Mouse (Mus musculus): ENCODE data around the gene BC055324.
A peak's percentile ranks its signal among the peaks of the same experiment; 100 is the strongest.

BC055324 gene

DNA sequence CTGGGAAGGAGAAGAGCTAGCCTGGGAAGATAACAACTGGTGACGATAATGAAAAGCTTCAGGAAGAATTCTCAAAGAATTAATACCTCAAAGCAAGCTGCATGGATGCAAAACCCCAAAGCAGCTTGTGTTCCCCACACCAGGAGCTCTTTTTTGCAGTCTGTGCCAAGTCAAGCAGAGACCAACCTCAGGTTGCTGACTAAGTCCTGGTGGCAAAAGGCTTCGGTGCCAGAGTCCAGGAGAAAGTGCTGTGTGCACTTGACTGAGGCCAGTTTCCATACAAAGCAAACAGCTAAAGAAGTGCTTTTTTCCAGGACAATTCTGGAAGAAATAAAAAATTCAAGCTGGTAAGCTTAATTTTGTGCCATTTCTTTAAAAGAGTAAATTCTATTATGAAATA lies 41.2 kb downstream of the BC055324 start:
- no peak for DNase-seq (ENCODE audit: low spot score in 2 of 2)

DNA sequence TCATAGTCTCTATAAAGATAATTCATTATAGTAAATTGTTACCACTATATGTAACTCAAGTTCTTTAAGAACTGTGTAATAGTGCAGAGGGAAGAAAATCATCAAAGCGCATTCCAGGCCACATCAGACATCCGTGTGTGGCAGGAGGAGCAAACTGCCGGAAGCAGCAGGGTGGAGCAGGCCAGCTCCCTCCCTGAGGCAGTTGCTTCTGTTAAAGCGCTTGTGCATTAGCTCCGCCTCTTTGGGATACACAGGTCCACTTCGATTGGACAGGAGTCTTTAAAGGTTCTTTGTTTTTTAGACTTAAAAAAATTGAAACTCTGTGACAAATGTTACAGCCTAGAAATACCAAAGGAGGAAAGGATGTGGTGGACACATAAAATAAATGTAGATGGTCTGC lies 52.5 kb downstream of the BC055324 start:
- DNase-seq (ENCODE audit: low spot score in 2 of 2): no peak

GRCm38 (mm10) chr1:163934591-163934990 lies 60.0 kb downstream of the BC055324 start:
- no peak for DNase-seq (ENCODE audit: low spot score in 2 of 2)

DNA sequence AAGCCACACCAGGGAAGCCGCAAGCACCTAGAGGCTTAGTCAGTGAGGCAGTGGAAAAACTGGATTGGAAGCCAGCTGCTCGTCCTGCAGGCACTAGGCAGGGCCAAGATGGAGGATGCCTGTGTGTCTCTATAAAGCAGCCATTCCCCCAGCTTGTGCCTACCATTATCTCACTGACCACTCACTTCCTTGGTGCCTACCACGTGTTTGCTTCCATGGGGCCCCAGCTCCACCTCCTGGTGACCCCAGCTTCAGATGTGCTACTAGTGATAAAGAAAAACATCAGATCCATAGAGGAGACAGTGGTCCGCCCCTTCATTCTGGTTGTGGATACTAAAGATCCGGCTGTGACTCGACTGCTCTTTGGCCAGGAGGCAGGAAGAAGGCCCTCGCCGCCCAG lies 62.8 kb downstream of the BC055324 start:
- no peak for DNase-seq (ENCODE audit: low spot score in 2 of 2)

DNA sequence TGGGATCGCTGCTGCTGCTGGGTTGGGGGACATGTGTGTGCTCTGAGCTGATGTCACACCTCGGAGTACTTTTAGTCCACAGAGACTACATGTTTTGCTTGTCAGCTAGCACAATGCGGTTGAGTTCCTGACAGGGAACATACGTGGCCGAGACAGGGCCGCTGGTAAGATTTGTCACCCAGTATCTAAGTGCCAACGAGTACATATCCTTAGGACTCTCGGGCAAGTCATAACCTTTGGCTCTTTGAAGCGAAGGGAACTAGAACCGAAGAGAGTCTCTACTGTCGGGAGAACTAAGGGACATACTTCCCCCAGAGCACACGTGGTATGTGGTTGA lies 64.2 kb downstream of the BC055324 start:
- no peak for DNase-seq (ENCODE audit: low spot score in 2 of 2)

GRCm38 (mm10) chr1:163929636-163930457 lies 64.7 kb downstream of the BC055324 start:
- DNase-seq (ENCODE audit: low spot score in 2 of 2): peak; percentile 94 to 95

DNA sequence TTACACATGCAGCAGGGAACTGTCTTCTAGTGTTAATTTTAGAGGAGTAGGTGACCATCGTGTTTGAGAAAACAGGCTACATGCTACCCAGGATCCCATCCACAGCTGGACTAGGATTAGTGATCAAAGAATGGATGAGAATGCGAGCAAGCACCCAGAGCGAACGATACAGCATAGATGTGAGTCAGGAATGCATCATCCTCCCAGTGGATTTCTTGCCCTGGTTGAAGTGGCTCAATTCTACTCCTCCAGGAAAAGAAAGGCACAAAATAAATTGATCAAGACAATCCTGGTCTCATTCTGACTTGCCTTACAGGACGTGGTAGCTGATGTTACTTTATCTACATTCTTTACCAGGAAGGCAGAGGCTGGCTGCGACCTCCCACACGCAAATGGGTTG lies 65.8 kb downstream of the BC055324 start, which contains the start of gene Scyl3:
Gene Scyl3 (plus strand): TSS at position 255 of the 400 bp plus-strand sequence.
- no peak for DNase-seq (ENCODE audit: low spot score in 2 of 2)

DNA sequence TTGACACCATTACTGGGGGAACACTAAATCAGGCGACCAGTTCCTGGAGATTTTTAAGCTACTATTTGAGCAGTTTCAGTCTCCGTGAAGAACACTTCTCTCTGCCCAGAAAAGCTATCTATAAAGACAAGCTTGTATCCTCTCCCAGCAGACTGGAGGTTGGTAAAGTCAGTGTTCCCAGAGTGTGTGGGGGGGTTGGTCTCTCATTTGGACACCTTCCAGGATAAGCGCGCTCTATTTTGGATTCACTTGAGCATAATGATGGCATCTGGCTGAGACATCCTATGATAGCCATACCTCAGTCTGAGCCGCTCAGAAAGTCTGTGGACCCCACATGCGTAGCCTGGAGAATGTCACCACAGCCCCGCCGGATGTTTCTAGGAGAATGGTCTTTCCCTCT lies 70.5 kb downstream of the BC055324 start:
- DNase-seq (ENCODE audit: low spot score in 2 of 2): peak; percentile 38 to 57

- DNase-seq (ENCODE audit: low spot score in 2 of 2): no peak
Observed at GRCm38 (mm10) chr1:163917349-163918160, 77.0 kb downstream of the BC055324 start.

GRCm38 (mm10) chr1:163911981-163912380 lies 82.6 kb downstream of the BC055324 start:
- peak in 1 of 2 experiments; percentile 11 for DNase-seq (ENCODE audit: low spot score in 2 of 2)

DNA sequence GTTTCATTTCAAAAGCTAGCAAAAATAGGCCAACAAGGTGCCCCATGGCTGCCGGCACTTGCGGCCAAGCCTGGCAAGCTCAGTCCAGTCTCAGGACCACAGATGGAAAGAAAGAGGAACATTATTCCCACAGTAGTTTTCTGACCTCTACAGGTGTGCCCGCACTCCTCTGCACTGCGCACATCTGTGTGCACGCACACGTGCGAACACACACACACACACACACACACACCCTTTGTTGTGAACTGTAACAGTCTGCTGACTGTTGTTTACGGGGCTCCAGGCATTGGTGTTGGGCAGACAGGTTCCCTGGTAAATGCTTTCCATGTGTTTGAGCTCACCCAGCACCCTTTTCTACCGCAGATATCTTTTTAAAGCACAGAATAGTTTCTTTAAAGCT lies 83.8 kb downstream of the BC055324 start:
- peak in 1 of 2 experiments; percentile 15 for DNase-seq (ENCODE audit: low spot score in 2 of 2)

DNA sequence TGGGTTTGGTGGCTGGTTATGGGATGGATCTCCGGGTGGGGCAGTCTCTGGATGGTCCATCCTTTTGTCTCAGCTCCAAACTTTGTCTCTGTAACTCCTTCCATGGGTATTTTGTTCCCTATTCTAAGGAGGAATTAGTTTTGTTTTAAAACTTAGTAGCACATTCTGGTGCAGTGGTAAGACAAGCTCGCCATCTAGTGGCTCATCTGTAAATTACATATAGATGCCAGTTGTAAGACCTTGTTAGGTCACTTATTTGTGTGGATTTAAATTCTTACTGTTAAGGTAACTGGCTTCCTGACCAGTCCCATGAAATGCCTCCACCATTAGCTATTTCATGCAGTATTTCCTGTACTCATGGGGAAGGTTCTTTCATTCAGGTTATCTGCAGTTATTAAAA lies 84.3 kb downstream of the BC055324 start:
- peak in 1 of 2 experiments; percentile 24 for DNase-seq (ENCODE audit: low spot score in 2 of 2)

GRCm38 (mm10) chr1:163908389-163908788 lies 86.2 kb downstream of the BC055324 start:
- peak in 1 of 2 experiments; percentile 13 for DNase-seq (ENCODE audit: low spot score in 2 of 2)

GRCm38 (mm10) chr1:163907007-163907811 lies 87.4 kb downstream of the BC055324 start:
- peak in 1 of 2 experiments; percentile 2 for DNase-seq (ENCODE audit: low spot score in 2 of 2)

DNA sequence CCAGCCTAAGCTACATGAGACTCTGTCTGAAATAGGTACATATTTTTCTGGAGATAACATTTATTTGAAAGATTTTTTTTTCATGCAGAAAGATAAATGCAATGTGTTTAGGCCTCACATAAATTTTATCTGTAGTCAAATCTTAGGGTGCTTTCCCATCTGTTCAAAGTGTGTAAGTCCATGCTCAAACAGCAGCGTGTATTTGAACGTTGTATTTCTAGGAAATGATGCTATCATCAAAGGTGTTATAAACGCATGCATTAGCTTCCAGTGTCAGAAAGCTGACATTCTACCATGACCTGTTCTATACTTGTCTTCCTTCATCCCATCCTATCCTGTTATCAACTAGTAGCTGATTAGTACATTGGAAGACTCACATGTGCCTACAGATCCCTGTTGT lies 91.2 kb downstream of the BC055324 start:
- no peak for DNase-seq (ENCODE audit: low spot score in 2 of 2)

DNA sequence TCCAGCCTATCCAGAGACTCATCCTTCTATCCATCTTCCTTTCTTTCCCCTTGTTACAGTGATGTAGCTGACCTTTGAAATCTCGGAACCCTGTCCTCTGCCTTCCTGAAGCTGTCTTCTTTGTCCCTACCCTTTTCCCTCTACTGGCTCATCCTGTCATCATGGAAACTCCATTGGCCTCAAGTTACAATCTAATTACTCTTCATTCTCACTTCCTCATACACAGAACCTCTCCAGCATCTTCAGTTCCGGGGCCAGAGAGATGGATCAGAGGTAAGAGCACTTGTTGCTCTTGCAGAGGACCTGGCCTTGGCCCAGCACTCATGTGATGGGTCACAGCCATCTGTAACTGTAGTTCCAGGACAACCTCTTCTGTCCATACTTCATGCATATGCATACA lies 94.4 kb downstream of the BC055324 start:
- no peak for DNase-seq (ENCODE audit: low spot score in 2 of 2)

GRCm38 (mm10) chr1:163899575-163899974 lies 95.0 kb downstream of the BC055324 start:
- no peak for DNase-seq (ENCODE audit: low spot score in 2 of 2)

GRCm38 (mm10) chr1:163898291-163898764 lies 96.3 kb downstream of the BC055324 start:
- DNase-seq (ENCODE audit: low spot score in 2 of 2): no peak
